Mouse (Mus musculus) liver, embryonic 12.5 days (tissue): ENCODE measurements around the gene Rbm20. TPM values are rescaled to one million over a fixed set of nuclear protein-coding genes. Genes with fewer than 3 reads are reported as not detected.
A peak's percentile ranks its signal among the peaks of the same experiment; 100 is the strongest.

Experiments used
- ATAC-seq: fragments of 200-750 bp; cut with Nextera tagmentation; 2 replicates; pipeline ENCODE4 v1.8.0; 2017; ENCODE audit warnings: moderate number of reproducible peaks, mild to moderate bottlenecking, moderate library complexity
- H3K27ac ChIP-seq: fragments of 300-500 bp; sonication (generic); 2 replicates; pipeline ENCODE4 v1.5.1; 2016; ENCODE audit warnings: mild to moderate bottlenecking
- H3K27me3 ChIP-seq: fragments of 300-500 bp; sonication (generic); replicated peaks from 2 replicates; pipeline ENCODE4 v1.6.1; 2016; ENCODE audit warnings: mild to moderate bottlenecking, moderate library complexity
- H3K36me3 ChIP-seq: fragments of 300-500 bp; sonication (generic); 2 replicates; pipeline ENCODE4 v1.6.1; 2016; ENCODE audit warnings: mild to moderate bottlenecking, moderate library complexity
- H3K4me1 ChIP-seq: fragments of 300-500 bp; sonication (generic); 2 replicates; pipeline ENCODE4 v1.6.1; 2016
- H3K4me2 ChIP-seq: fragments of 300-500 bp; sonication (generic); 2 replicates; pipeline ENCODE4 v1.6.1; 2016; ENCODE audit warnings: mild to moderate bottlenecking, moderate library complexity
- H3K4me3 ChIP-seq: fragments of 300-500 bp; sonication (generic); 2 replicates; pipeline ENCODE4 v1.5.1; 2016; ENCODE audit warnings: mild to moderate bottlenecking, moderate library complexity
- H3K9ac ChIP-seq: fragments of 300-500 bp; sonication (generic); 2 replicates; pipeline ENCODE4 v1.6.1; 2016; ENCODE audit warnings: mild to moderate bottlenecking, moderate library complexity
- H3K9me3 ChIP-seq: fragments of 300-500 bp; sonication (generic); replicated peaks from 2 replicates; pipeline ENCODE4 v1.6.1; 2016; ENCODE audit warnings: mild to moderate bottlenecking, moderate library complexity
- WGBS: fragments of 180-500 bp; shearing (Covaris S2); methylation state at CpG from one replicate; pipeline ENCODE4 v1.1.7; 2016; ENCODE audit not compliant: insufficient replicate concordance; 5-methylcytosine and 5-hydroxymethylcytosine counted together
- polyA plus RNA-seq: library from polyadenylated mRNA; unstranded; fragments of >200 nt; fragmentation: Nextera tagmentation; extraction: Ambion mirVana; gene quantifications from 2 replicates; pipeline ENCODE4 v1.2.1, GENCODE M21; 2016

Rbm20 gene
- polyA plus RNA-seq, 1 experiment from 2014 or later = 0.18 TPM

GRCm38 (mm10) chr19:53888331-53888730, 211.2 kb downstream of the Rbm20 start:
- Histone ChIP-seq H3K9ac (no peak overlapping the region), H3K4me1 (peaks cover 86% of the 10 kb centered on the region), H3K4me3 (no peak overlapping the region), H3K27me3 (no peaks in the 10 kb centered on the region), H3K27ac (peak overlapping the region; percentile 83), H3K4me2 (peak overlapping the region; percentile 32; the same call in 1 of the 2 replicates), H3K9me3 (no peaks in the 10 kb centered on the region), H3K36me3 (no peaks in the 10 kb centered on the region)
- ATAC-seq = no peak
- WGBS = 67% methylated on average over 9 of the region's 9 CpGs

- WGBS = 50% methylated on average over 5 of the region's 5 CpGs
- H3K4me2 ChIP-seq = no peak overlapping the region
- peaks cover 97% of the 10 kb centered on the region for H3K4me1 ChIP-seq
- H3K27me3 ChIP-seq = no peaks in the 10 kb centered on the region
- peak overlapping the region; percentile 2 for H3K27ac ChIP-seq
- ATAC-seq = no peak
- no peaks in the 10 kb centered on the region for H3K36me3 ChIP-seq
- no peak overlapping the region for H3K4me3 ChIP-seq
- no peak overlapping the region for H3K9ac ChIP-seq
- no peaks in the 10 kb centered on the region for H3K9me3 ChIP-seq
These were observed 212.4 kb downstream of the Rbm20 start for GRCm38 (mm10) chr19:53889555-53889954.

GRCm38 (mm10) chr19:53890274-53890673, 213.2 kb downstream of the Rbm20 start:
- no peaks in the 10 kb centered on the region for H3K27me3 ChIP-seq
- no peak overlapping the region for H3K9ac ChIP-seq
- H3K36me3 ChIP-seq = no peaks in the 10 kb centered on the region
- ATAC-seq = no peak
- H3K9me3 ChIP-seq = no peaks in the 10 kb centered on the region
- peak overlapping the region; percentile 79 for H3K27ac ChIP-seq
- WGBS = 41% methylated on average over 5 of the region's 5 CpGs
- H3K4me1 ChIP-seq = peaks cover 97% of the 10 kb centered on the region
- no peak overlapping the region for H3K4me2 ChIP-seq
- no peak overlapping the region for H3K4me3 ChIP-seq

GRCm38 (mm10) chr19:53890781-53891251, 213.7 kb downstream of the Rbm20 start:
- Histone ChIP-seq H3K4me2 (peak overlapping the region; percentile 30), H3K9me3 (no peaks in the 10 kb centered on the region), H3K4me1 (peaks cover 96% of the 10 kb centered on the region), H3K27ac (peak overlapping the region; percentile 79), H3K4me3 (no peak overlapping the region), H3K36me3 (no peaks in the 10 kb centered on the region), H3K9ac (peak overlapping the region; percentile 23; the same call in 1 of the 2 replicates), H3K27me3 (no peaks in the 10 kb centered on the region)
- WGBS = 26% methylated on average over 5 of the region's 5 CpGs
- peak; percentile 44 for ATAC-seq

GRCm38 (mm10) chr19:53891569-53891968, 214.5 kb downstream of the Rbm20 start:
- H3K9ac ChIP-seq = peak overlapping the region; percentile 10; the same call in 1 of the 2 replicates
- ATAC-seq = peak; percentile 50; the same call in 1 of the 2 replicates
- H3K4me3 ChIP-seq = no peak overlapping the region
- WGBS = 51% methylated on average over 2 of the region's 2 CpGs
- no peaks in the 10 kb centered on the region for H3K9me3 ChIP-seq
- peak overlapping the region; percentile 30; the same call in 1 of the 2 replicates for H3K4me2 ChIP-seq
- H3K36me3 ChIP-seq = no peaks in the 10 kb centered on the region
- peaks cover 88% of the 10 kb centered on the region for H3K4me1 ChIP-seq
- peak overlapping the region; percentile 79 for H3K27ac ChIP-seq
- H3K27me3 ChIP-seq = no peaks in the 10 kb centered on the region

GRCm38 (mm10) chr19:53892061-53892460, 215.0 kb downstream of the Rbm20 start, which contains the start of gene Pdcd4:
TSS of gene Pdcd4 (plus strand) at chr19:53892231.
- H3K4me3 ChIP-seq = no peak within 1 kb of the TSS
- WGBS = 66% methylated on average over 3 of the region's 3 CpGs
- ATAC-seq = no peak
- H3K4me2 ChIP-seq = peak within 1 kb of the TSS; percentile 30
- H3K27me3 ChIP-seq = no peaks in the 10 kb centered on the region
- no peaks in the 10 kb centered on the region for H3K9me3 ChIP-seq
- peaks cover 83% of the 10 kb centered on the region for H3K4me1 ChIP-seq
- H3K27ac ChIP-seq = peak within 1 kb of the TSS; percentile 79
- peak within 1 kb of the TSS; percentile 23 for H3K9ac ChIP-seq
- H3K36me3 ChIP-seq = no peaks in the 10 kb centered on the region

GRCm38 (mm10) chr19:53892838-53893359, 215.8 kb downstream of the Rbm20 start:
- Histone ChIP-seq H3K4me1 (peaks cover 75% of the 10 kb centered on the region), H3K36me3 (no peaks in the 10 kb centered on the region), H3K27me3 (no peaks in the 10 kb centered on the region), H3K4me3 (no peak overlapping the region), H3K9ac (no peak overlapping the region), H3K27ac (peak overlapping the region; percentile 79), H3K9me3 (no peaks in the 10 kb centered on the region), H3K4me2 (no peak overlapping the region)
- no peak for ATAC-seq
- whole genome bisulfite sequencing = 45% methylated on average over 9 of the region's 9 CpGs

GRCm38 (mm10) chr19:53893711-53894171, 216.6 kb downstream of the Rbm20 start:
- 37% methylated on average over 3 of the region's 3 CpGs for WGBS
- H3K9ac ChIP-seq = peak overlapping the region; percentile 19; the same call in 1 of the 2 replicates

GRCm38 (mm10) chr19:53894538-53895121, 217.5 kb downstream of the Rbm20 start:
- peak overlapping the region; percentile 79 for H3K27ac ChIP-seq
- H3K9me3 ChIP-seq = no peaks in the 10 kb centered on the region
- WGBS = 51% methylated on average over 12 of the region's 12 CpGs
- H3K4me1 ChIP-seq = peaks cover 65% of the 10 kb centered on the region
- H3K27me3 ChIP-seq = no peaks in the 10 kb centered on the region
- H3K36me3 ChIP-seq = no peaks in the 10 kb centered on the region
- ATAC-seq = peak; percentile 52
- H3K9ac ChIP-seq = no peak overlapping the region
- H3K4me2 ChIP-seq = no peak overlapping the region
- H3K4me3 ChIP-seq = no peak overlapping the region

More at GRCm38 (mm10) chr19:53893711-53894171, 216.6 kb downstream of the Rbm20 start:
- no peaks in the 10 kb centered on the region for H3K27me3 ChIP-seq
- H3K36me3 ChIP-seq = no peaks in the 10 kb centered on the region
- no peaks in the 10 kb centered on the region for H3K9me3 ChIP-seq
- peak overlapping the region; percentile 79 for H3K27ac ChIP-seq
- peak overlapping the region; percentile 21; the same call in 1 of the 2 replicates for H3K4me2 ChIP-seq
- 0 out of 2 replicates have a peak, but pooled peaks have one; percentile 16 for ATAC-seq
- no peak overlapping the region for H3K4me3 ChIP-seq
- peaks cover 74% of the 10 kb centered on the region for H3K4me1 ChIP-seq

GRCm38 (mm10) chr19:53898046-53898445, 220.9 kb downstream of the Rbm20 start:
- Histone ChIP-seq H3K9me3 (no peaks in the 10 kb centered on the region), H3K4me1 (peaks cover 50% of the 10 kb centered on the region), H3K27ac (no peak overlapping the region), H3K27me3 (no peaks in the 10 kb centered on the region), H3K4me3 (no peak overlapping the region), H3K36me3 (no peaks in the 10 kb centered on the region), H3K4me2 (no peak overlapping the region), H3K9ac (no peak overlapping the region)
- WGBS = 62% methylated on average over 5 of the region's 5 CpGs
- ATAC-seq = no peak

- WGBS = 74% methylated on average over 4 of the region's 4 CpGs
- H3K4me1 ChIP-seq = peaks cover 46% of the 10 kb centered on the region
- H3K27ac ChIP-seq = no peak overlapping the region
- no peak overlapping the region for H3K9ac ChIP-seq
- no peak overlapping the region for H3K4me2 ChIP-seq
- H3K36me3 ChIP-seq = no peaks in the 10 kb centered on the region
- no peak for ATAC-seq
- no peaks in the 10 kb centered on the region for H3K9me3 ChIP-seq
- H3K4me3 ChIP-seq = no peak overlapping the region
- no peaks in the 10 kb centered on the region for H3K27me3 ChIP-seq
These were observed 221.4 kb downstream of the Rbm20 start for GRCm38 (mm10) chr19:53898498-53898897.
